Mouse (Mus musculus) ES-E14 (cell line): ENCODE results near the gene Kiss1r. TPM values are rescaled to one million over a fixed set of nuclear protein-coding genes. Genes with fewer than 3 reads are reported as not detected.
A peak's percentile ranks its signal among the peaks of the same experiment; 100 is the strongest.

ENCODE experiments used
- DNase-seq: peaks from one replicate; pipeline ENCODE4 v3.0.0-alpha.2; 2013; ENCODE audit warnings: low read depth, low spot score
- H3K27ac ChIP-seq: 2 replicates; pipeline ENCODE4 v1.5.1; 2012; ENCODE audit warnings: low read depth, mild to moderate bottlenecking, low read length, moderate library complexity, mixed read lengths; ENCODE audit not compliant: poor library complexity, insufficient read depth, severe bottlenecking
- H3K36me3 ChIP-seq: 2 replicates; pipeline ENCODE4 v1.6.1; 2012; ENCODE audit warnings: mild to moderate bottlenecking, low read length, moderate library complexity, mixed read lengths; ENCODE audit not compliant: control insufficient read depth, poor library complexity, insufficient read depth, severe bottlenecking
- H3K4me1 ChIP-seq, 2 experiments: fragments of 150-350 bp in 1 of 2; sonication (generic) in 1 of 2; 2 replicates each; pipeline ENCODE4 v1.6.1; 2012; ENCODE audit warnings: low read length in 2 of 2, mild to moderate bottlenecking in 1 of 2, mixed read lengths in 1 of 2; ENCODE audit not compliant: control insufficient read depth in 2 of 2, insufficient read depth in 2 of 2, poor library complexity in 1 of 2
- H3K4me3 ChIP-seq, 2 experiments: fragments of 150-350 bp in 1 of 2; sonication (generic) in 1 of 2; 2 replicates each; pipeline ENCODE4 v1.5.1; 2012; ENCODE audit warnings: low read length in 2 of 2, low read depth in 1 of 2, mild to moderate bottlenecking in 1 of 2, mixed read lengths in 1 of 2; ENCODE audit not compliant: insufficient read depth in 1 of 2, poor library complexity in 1 of 2, severe bottlenecking in 1 of 2
- H3K9ac ChIP-seq: 2 replicates; pipeline ENCODE4 v1.6.1; 2012; ENCODE audit warnings: low read depth, mild to moderate bottlenecking, low read length, mixed read lengths; ENCODE audit not compliant: poor library complexity, insufficient read depth, severe bottlenecking
- H3K9me3 ChIP-seq: fragments of 150-350 bp; sonication (generic); 2 replicates; pipeline ENCODE4 v1.6.1; 2012; ENCODE audit warnings: low read depth, mild to moderate bottlenecking, low read length; ENCODE audit not compliant: control insufficient read depth, insufficient read depth
- CHD2 ChIP-seq: IDR thresholded peaks from 2 replicates; pipeline ENCODE4 v1.6.1; 2014; ENCODE audit warnings: mild to moderate bottlenecking, low read depth, low read length, inconsistent platforms
- HCFC1 ChIP-seq: IDR thresholded peaks from 2 replicates; pipeline ENCODE4 v1.6.1; 2012; ENCODE audit warnings: low read length, inconsistent platforms, borderline replicate concordance; ENCODE audit not compliant: insufficient read depth
- MAFK ChIP-seq: IDR thresholded peaks from 2 replicates; pipeline ENCODE4 v1.6.1; 2014; ENCODE audit warnings: mild to moderate bottlenecking, low read depth, low read length, inconsistent platforms; ENCODE audit not compliant: insufficient read depth
- ZC3H11A ChIP-seq: IDR thresholded peaks from 2 replicates; pipeline ENCODE4 v1.6.1; 2012; ENCODE audit warnings: low read depth, mild to moderate bottlenecking, inconsistent platforms, low read length, borderline replicate concordance
- ZNF384 ChIP-seq: IDR thresholded peaks from 2 replicates; pipeline ENCODE4 v1.6.1; 2012; ENCODE audit warnings: low read depth, low read length, inconsistent platforms
- in situ Hi-C, 2 experiments: fragments of 600-800 bp; cut with MboI; formaldehyde crosslinking; loops; one replicate each; pipeline ENCODE4 v1.15.1; 2025; ENCODE audit warnings: low sequenced_read_pairs in 2 of 2, inconsistent platforms in 1 of 2; ENCODE audit not compliant: unreplicated experiment in 2 of 2
- total RNA-seq: library from RNA; depleted of rRNA; stranded (reverse); fragments of 300-350 nt; gene quantifications from 2 replicates; pipeline ENCODE4 v1.2.3, GENCODE M21; 2012

Kiss1r gene
- total RNA-seq, 1 experiment = 0.85 TPM

DNA sequence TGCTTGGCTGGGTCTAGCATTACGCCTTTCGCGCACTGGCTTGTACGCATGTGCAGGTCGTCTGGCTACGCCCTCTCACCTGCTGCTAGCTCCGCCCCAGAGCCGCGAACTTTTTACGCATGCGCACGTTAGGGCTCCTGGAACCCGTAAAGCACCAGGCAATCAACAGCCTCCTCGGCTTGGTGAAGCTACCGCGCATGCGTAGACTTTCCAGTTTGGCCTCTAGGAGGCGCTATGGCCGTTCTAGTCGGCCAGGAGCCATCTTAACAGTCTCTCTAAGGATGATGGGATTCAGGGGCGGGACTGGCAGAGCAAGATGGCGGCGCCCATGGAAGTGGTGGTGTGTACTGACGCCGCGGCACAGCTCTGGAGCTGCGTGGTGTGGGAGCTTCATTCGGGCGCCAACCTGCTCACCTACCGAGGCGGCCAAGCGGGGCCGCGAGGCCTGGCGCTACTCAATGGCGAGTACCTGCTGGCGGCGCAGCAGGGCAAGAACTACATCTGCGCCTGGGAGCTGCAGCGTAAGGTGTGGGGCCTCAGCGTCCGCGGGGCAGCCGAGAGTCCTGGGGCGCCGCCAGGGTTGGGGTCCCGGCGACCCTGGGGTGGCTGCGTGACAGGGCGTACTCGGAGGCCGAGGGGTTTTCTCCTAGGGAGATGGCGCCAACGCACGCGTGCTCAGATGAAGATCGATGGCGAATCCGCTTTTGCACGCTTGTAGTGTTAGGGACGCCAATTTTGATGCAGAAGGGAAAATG is 43.3 kb downstream of the Kiss1r start, which contains the start of gene Wdr18:
Gene Wdr18 (plus strand): TSS at position 306 of the 755 bp plus-strand sequence.
- DNase-seq = peak; percentile 100
- H3K9ac ChIP-seq = peak within 1 kb of the TSS; percentile 93
- peaks cover 31% of the 10 kb centered on the region for H3K36me3 ChIP-seq
- H3K27ac ChIP-seq = peak within 1 kb of the TSS; percentile 34; the same call in 1 of the 2 replicates
- peaks cover 2 to 24% of the 10 kb centered on the region in 2 experiments; a peak in 2 of 4 replicates for H3K4me1 ChIP-seq
- peak; percentile 27; the same call in 1 of the 2 replicates for TF ChIP-seq ZC3H11A
- TF ChIP-seq HCFC1 = peak; percentile 85
- TF ChIP-seq CHD2 = no peak
- H3K9me3 ChIP-seq = no peaks in the 10 kb centered on the region
- H3K4me3 ChIP-seq = peak within 1 kb of the TSS; percentile 86 to 94
- in situ Hi-C loops = no loop called here

DNA sequence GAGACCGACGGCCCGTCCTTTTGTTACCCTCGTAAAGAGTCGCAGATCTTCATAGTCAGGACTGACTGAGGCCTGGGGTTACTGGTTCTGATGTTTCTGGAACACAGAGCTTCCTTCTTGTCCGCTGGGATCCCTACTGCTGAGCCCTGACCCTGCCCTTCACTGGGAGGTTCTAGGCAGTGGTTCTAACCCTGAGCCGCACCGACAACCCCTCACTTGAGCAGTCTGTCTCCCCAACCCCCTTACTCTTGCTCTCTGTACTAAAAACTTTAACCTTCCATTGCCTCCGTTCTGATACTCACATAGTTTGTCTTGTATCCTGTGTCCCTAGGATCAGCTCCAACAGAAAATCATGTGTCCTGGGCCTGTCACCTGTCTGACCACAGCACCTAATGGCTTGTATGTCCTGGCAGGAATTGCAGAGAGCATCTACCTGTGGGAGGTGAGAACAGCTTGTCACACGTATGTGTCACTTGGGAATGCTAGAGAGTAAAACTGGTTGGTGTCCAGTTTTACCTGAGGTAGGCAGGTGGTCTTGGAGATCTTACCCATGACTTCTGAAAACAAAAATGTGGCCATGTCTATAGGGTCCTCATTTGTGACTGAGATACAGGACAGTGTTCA is 44.0 kb downstream of the Kiss1r start:
- peaks cover 2 to 18% of the 10 kb centered on the region in 2 experiments; a peak in 2 of 4 replicates for H3K4me1 ChIP-seq
- peaks cover 38% of the 10 kb centered on the region for H3K36me3 ChIP-seq
- TF ChIP-seq ZC3H11A = no peak
- no peak for TF ChIP-seq CHD2
- TF ChIP-seq HCFC1 = no peak
- no peak for TF ChIP-seq MAFK
- no peak for TF ChIP-seq ZNF384
- in situ Hi-C loops = no loop called here
- peak overlapping the region; percentile 93 for H3K9ac ChIP-seq
- no peaks in the 10 kb centered on the region for H3K9me3 ChIP-seq
- H3K4me3 ChIP-seq = peak overlapping the region; percentile 86 to 94
- DNase-seq = no peak
- H3K27ac ChIP-seq = no peak overlapping the region

DNA sequence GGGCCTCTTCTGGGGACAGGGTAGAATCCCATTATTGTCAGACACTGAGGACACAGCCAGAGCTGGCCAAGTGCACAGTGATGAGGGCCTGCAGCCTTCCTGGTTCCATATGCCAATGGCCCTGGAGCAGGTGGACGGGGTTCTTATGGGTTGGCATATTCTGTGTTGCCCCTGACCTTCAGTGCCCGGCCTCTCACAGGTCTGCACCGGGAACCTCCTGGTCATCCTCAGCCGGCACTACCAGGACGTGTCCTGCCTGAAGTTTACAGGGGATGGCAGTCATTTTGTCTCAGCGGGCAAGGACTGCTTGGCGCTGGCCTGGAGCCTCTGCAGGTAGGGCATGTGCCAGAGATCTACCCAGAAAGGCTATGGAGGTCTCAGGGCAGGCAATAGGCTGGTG is 48.0 kb downstream of the Kiss1r start:
- Histone ChIP-seq H3K9me3 (no peaks in the 10 kb centered on the region), H3K4me1 (peaks cover 2 to 6% of the 10 kb centered on the region in 2 experiments; a peak in 1 of 4 replicates), H3K9ac (no peak overlapping the region), H3K27ac (no peak overlapping the region), H3K4me3 (no peak overlapping the region), H3K36me3 (peaks cover 69% of the 10 kb centered on the region)
- no peak for DNase-seq
- in situ Hi-C loops = no loop called here
- TF ChIP-seq ZNF384 = no peak
- TF ChIP-seq CHD2 = no peak

DNA sequence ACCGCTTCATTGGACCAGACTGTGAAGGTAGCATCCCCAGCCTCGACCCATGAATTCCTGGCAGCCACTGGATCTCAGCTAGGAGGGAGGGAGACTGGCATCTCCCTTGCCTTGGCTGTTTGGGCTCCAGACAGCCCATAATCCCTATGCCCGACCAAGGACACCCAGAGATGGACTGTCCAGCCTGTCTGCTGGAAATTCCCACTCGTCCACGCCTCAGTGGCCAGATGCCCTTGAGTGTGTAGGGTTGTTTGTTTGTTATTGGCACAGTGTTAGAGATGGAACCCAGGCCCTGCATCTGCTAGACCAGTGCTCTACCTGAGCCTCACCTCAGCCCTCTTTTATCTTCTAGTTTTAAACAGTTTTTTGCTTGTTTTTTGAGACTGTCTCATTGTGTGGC is 48.6 kb downstream of the Kiss1r start:
- in situ Hi-C loops = no loop called here
- Histone ChIP-seq H3K36me3 (peaks cover 69% of the 10 kb centered on the region), H3K9me3 (no peaks in the 10 kb centered on the region), H3K9ac (no peak overlapping the region), H3K4me3 (no peak overlapping the region), H3K27ac (no peak overlapping the region), H3K4me1 (peaks cover 2 to 6% of the 10 kb centered on the region in 2 experiments; a peak in 1 of 4 replicates)
- TF ChIP-seq ZC3H11A (no peak), MAFK (no peak), HCFC1 (no peak), ZNF384 (no peak), CHD2 (no peak)
- DNase-seq = no peak
